Mouse (Mus musculus) myocyte (in vitro differentiated cells): ENCODE measurements around the gene Pappa. TPM values are rescaled to one million over a fixed set of nuclear protein-coding genes. Genes with fewer than 3 reads are reported as not detected.

Experiments
- H3K27me3 ChIP-seq: one replicate; pipeline ENCODE4 v1.6.1; 2011; ENCODE audit not compliant: control insufficient read depth, insufficient read depth, insufficient read length
- H3K36me3 ChIP-seq: one replicate; pipeline ENCODE4 v1.6.1; 2011; ENCODE audit not compliant: control insufficient read depth, insufficient read depth
- H3K4me2 ChIP-seq: one replicate; pipeline ENCODE4 v1.6.1; 2011; ENCODE audit warnings: low read depth, control low read depth
- H3K4me3 ChIP-seq: one replicate; pipeline ENCODE4 v1.5.1; 2011; ENCODE audit warnings: mild to moderate bottlenecking, control low read depth, moderate library complexity
- H3K79me2 ChIP-seq: one replicate; pipeline ENCODE4 v1.6.1; 2011; ENCODE audit not compliant: control insufficient read depth, insufficient read depth
- H3ac ChIP-seq: one replicate; pipeline ENCODE4 v1.6.1; 2011; ENCODE audit not compliant: control insufficient read depth, insufficient read length
- CEBPB ChIP-seq: IDR thresholded peaks from 2 replicates; pipeline ENCODE4 v1.6.1; 2011; ENCODE audit warnings: mild to moderate bottlenecking, moderate library complexity; ENCODE audit not compliant: poor library complexity, insufficient read depth, severe bottlenecking
- E2F4 ChIP-seq: IDR thresholded peaks from one replicate; pipeline ENCODE4 v1.6.1; 2011; ENCODE audit warnings: mild to moderate bottlenecking, control low read depth, moderate library complexity; ENCODE audit not compliant: insufficient read depth
- MAX ChIP-seq: IDR thresholded peaks from one replicate; pipeline ENCODE4 v1.6.1; 2011; ENCODE audit warnings: low read depth, mild to moderate bottlenecking, control low read depth
- MYOD1 ChIP-seq, 3 experiments: IDR thresholded peaks; one replicate each; pipeline ENCODE4 v1.6.1; 2011; ENCODE audit warnings: control low read depth in 2 of 3, low read depth in 2 of 3, mild to moderate bottlenecking in 2 of 3, moderate library complexity in 1 of 3; ENCODE audit not compliant: insufficient read length in 2 of 3, control insufficient read depth in 1 of 3
- MYOG ChIP-seq, 3 experiments: IDR thresholded peaks; one replicate each; pipeline ENCODE4 v1.6.1; 2011; ENCODE audit warnings: control low read depth in 2 of 3, low read depth in 2 of 3, mild to moderate bottlenecking in 2 of 3; ENCODE audit not compliant: insufficient read length in 2 of 3, control insufficient read depth in 1 of 3, insufficient read depth in 1 of 3
- POLR2A ChIP-seq: IDR thresholded peaks from one replicate; pipeline ENCODE4 v1.6.1; 2011; ENCODE audit warnings: low read depth, mild to moderate bottlenecking, control low read depth, moderate library complexity; ENCODE audit not compliant: insufficient read length
- POLR2AphosphoS2 ChIP-seq: IDR thresholded peaks from one replicate; pipeline ENCODE4 v1.6.1; 2011; ENCODE audit warnings: low read depth, control low read depth; ENCODE audit not compliant: insufficient read length
- REST ChIP-seq: IDR thresholded peaks from one replicate; pipeline ENCODE4 v1.6.1; 2011; ENCODE audit warnings: mild to moderate bottlenecking, control low read depth, moderate library complexity; ENCODE audit not compliant: insufficient read depth, insufficient read length
- SRF ChIP-seq: IDR thresholded peaks from one replicate; pipeline ENCODE4 v1.6.1; 2011; ENCODE audit warnings: low read depth; ENCODE audit not compliant: control insufficient read depth, insufficient read length
- TCF12 ChIP-seq: IDR thresholded peaks from one replicate; pipeline ENCODE4 v1.6.1; 2011; ENCODE audit warnings: mild to moderate bottlenecking, control low read depth; ENCODE audit not compliant: poor library complexity, insufficient read depth, severe bottlenecking
- TCF3 ChIP-seq: IDR thresholded peaks from one replicate; pipeline ENCODE4 v1.6.1; 2011; ENCODE audit warnings: low read depth, control low read depth; ENCODE audit not compliant: insufficient read length
- USF1 ChIP-seq: IDR thresholded peaks from one replicate; pipeline ENCODE4 v1.6.1; 2011; ENCODE audit warnings: low read depth, mild to moderate bottlenecking, control low read depth, moderate library complexity
- polyA plus RNA-seq: library from polyadenylated mRNA; unstranded; fragments of >200 nt; fragmentation: generic; extraction: Trizol; gene quantifications from one replicate; pipeline ENCODE4 v1.2.1, GENCODE M21; 2012; ENCODE audit warnings: missing spikeins

The Pappa gene
- polyA plus RNA-seq, 1 experiment: 0.12 TPM

GRCm38 (mm10) chr4:65136541-65136940 lies 12.6 kb downstream of the Pappa start:
- Histone ChIP-seq H3K27me3 (no peaks in the 10 kb centered on the region), H3K4me2 (no peak overlapping the region), H3ac (no peak overlapping the region), H3K36me3 (no peaks in the 10 kb centered on the region), H3K4me3 (no peak overlapping the region), H3K79me2 (no peaks in the 10 kb centered on the region)
- TF ChIP-seq TCF12 (no peak), POLR2A (no peak), E2F4 (no peak), CEBPB (no peak), MYOG (IDR thresholded peaks at IDR 0.05; ENCODE audit: control insufficient read depth in 1 of 3, insufficient read depth in 1 of 3, insufficient read length in 2 of 3, low read depth in 2 of 3) (no peak), SRF (no peak), MAX (no peak), MYOD1 (IDR thresholded peaks at IDR 0.05; ENCODE audit: control insufficient read depth in 1 of 3, insufficient read length in 2 of 3, low read depth in 2 of 3) (no peak), REST (no peak), USF1 (no peak), TCF3 (no peak), POLR2AphosphoS2 (no peak)

- no peaks in the 10 kb centered on the region for H3K79me2 ChIP-seq
- TF ChIP-seq POLR2AphosphoS2 (no peak), MYOD1 (IDR thresholded peaks at IDR 0.05; ENCODE audit: control insufficient read depth in 1 of 3, insufficient read length in 2 of 3, low read depth in 2 of 3) (no peak), SRF (no peak), CEBPB (no peak)
- H3K4me2 ChIP-seq: no peak overlapping the region
- H3K4me3 ChIP-seq: no peak overlapping the region
- no peak overlapping the region for H3ac ChIP-seq
- H3K27me3 ChIP-seq: no peaks in the 10 kb centered on the region
- H3K36me3 ChIP-seq: no peaks in the 10 kb centered on the region
Measured at GRCm38 (mm10) chr4:65146936-65147335, 23.0 kb downstream of the Pappa start.

GRCm38 (mm10) chr4:65153601-65154000 lies 29.6 kb downstream of the Pappa start:
- Histone ChIP-seq H3K4me3 (no peak overlapping the region), H3K36me3 (no peaks in the 10 kb centered on the region), H3K4me2 (no peak overlapping the region), H3K27me3 (no peaks in the 10 kb centered on the region), H3K79me2 (no peaks in the 10 kb centered on the region), H3ac (no peak overlapping the region)
- TF ChIP-seq USF1 (no peak), CEBPB (no peak), SRF (no peak), E2F4 (no peak), POLR2AphosphoS2 (no peak)

DNA sequence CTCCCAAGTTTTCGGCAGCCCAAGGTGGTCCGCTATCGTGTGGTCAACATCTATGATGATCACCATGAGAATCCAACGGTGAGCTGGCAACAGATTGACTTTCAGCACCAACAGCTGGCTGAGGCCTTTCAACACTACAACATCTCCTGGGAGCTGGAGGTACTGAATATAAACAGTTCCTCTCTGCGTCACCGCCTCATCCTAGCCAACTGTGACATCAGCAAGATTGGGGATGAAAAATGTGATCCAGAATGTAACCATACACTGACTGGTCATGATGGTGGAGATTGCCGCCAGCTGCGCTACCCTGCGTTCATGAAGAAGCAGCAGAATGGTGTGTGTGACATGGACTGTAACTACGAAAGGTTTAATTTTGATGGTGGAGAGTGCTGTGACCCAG lies 32.3 kb downstream of the Pappa start:
- Histone ChIP-seq H3K36me3 (no peaks in the 10 kb centered on the region), H3K4me3 (no peak overlapping the region), H3ac (no peak overlapping the region), H3K79me2 (no peaks in the 10 kb centered on the region), H3K4me2 (no peak overlapping the region), H3K27me3 (no peaks in the 10 kb centered on the region)
- TF ChIP-seq USF1: no peak
- no peak for TF ChIP-seq TCF12

- Histone ChIP-seq H3K4me2 (no peak overlapping the region), H3K4me3 (no peak overlapping the region), H3K79me2 (no peaks in the 10 kb centered on the region), H3K36me3 (no peaks in the 10 kb centered on the region), H3ac (no peak overlapping the region), H3K27me3 (no peaks in the 10 kb centered on the region)
- TF ChIP-seq POLR2A (no peak), POLR2AphosphoS2 (no peak), MAX (no peak), MYOG (IDR thresholded peaks at IDR 0.05; ENCODE audit: control insufficient read depth in 1 of 3, insufficient read depth in 1 of 3, insufficient read length in 2 of 3, low read depth in 2 of 3) (no peak), MYOD1 (IDR thresholded peaks at IDR 0.05; ENCODE audit: control insufficient read depth in 1 of 3, insufficient read length in 2 of 3, low read depth in 2 of 3) (no peak), REST (no peak), TCF12 (no peak), TCF3 (no peak), USF1 (no peak), CEBPB (no peak), SRF (no peak), E2F4 (no peak)
Measured at GRCm38 (mm10) chr4:65158651-65159050, 34.7 kb downstream of the Pappa start.
